Mouse (Mus musculus) midbrain, embryonic 10.5 days (tissue): ENCODE results near the gene Cd52. TPM values are rescaled to one million over a fixed set of nuclear protein-coding genes. Genes with fewer than 3 reads are reported as not detected.
A peak's percentile ranks its signal among the peaks of the same experiment; 100 is the strongest.

Experiments used
- DNase-seq: peaks from one replicate; pipeline ENCODE4 v3.0.0-alpha.2; 2017; ENCODE audit warnings: low spot score
- H3K27ac ChIP-seq: fragments of 300-500 bp; sonication (generic); replicated peaks from 2 replicates; pipeline ENCODE4 v1.5.1; 2016; ENCODE audit warnings: mild to moderate bottlenecking
- H3K27me3 ChIP-seq: fragments of 300-500 bp; sonication (generic); 2 replicates; pipeline ENCODE4 v1.6.1; 2016; ENCODE audit warnings: low read depth, mild to moderate bottlenecking; ENCODE audit not compliant: poor library complexity, severe bottlenecking
- H3K36me3 ChIP-seq: fragments of 300-500 bp; sonication (generic); 2 replicates; pipeline ENCODE4 v1.6.1; 2016; ENCODE audit warnings: mild to moderate bottlenecking, moderate library complexity
- H3K4me1 ChIP-seq: fragments of 300-500 bp; sonication (generic); 2 replicates; pipeline ENCODE4 v1.6.1; 2016
- H3K4me3 ChIP-seq: fragments of 300-500 bp; sonication (generic); 2 replicates; pipeline ENCODE4 v1.5.1; 2016; ENCODE audit warnings: mild to moderate bottlenecking, moderate library complexity
- H3K9me3 ChIP-seq: fragments of 300-500 bp; sonication (generic); replicated peaks from 2 replicates; pipeline ENCODE4 v1.6.1; 2016; ENCODE audit warnings: mild to moderate bottlenecking
- WGBS: fragments of 180-500 bp; shearing (Covaris S2); methylation state at CpG from one replicate; pipeline ENCODE4 v1.1.7; 2016; 5-methylcytosine and 5-hydroxymethylcytosine counted together
- polyA plus RNA-seq: library from polyadenylated mRNA; unstranded; fragments of >200 nt; fragmentation: Nextera tagmentation; extraction: Ambion mirVana; gene quantifications from 2 replicates; pipeline ENCODE4 v1.2.1, GENCODE M21; 2016

Cd52 gene
- polyA plus RNA-seq, 1 experiment from 2014 or later, result 5.1 TPM

DNA sequence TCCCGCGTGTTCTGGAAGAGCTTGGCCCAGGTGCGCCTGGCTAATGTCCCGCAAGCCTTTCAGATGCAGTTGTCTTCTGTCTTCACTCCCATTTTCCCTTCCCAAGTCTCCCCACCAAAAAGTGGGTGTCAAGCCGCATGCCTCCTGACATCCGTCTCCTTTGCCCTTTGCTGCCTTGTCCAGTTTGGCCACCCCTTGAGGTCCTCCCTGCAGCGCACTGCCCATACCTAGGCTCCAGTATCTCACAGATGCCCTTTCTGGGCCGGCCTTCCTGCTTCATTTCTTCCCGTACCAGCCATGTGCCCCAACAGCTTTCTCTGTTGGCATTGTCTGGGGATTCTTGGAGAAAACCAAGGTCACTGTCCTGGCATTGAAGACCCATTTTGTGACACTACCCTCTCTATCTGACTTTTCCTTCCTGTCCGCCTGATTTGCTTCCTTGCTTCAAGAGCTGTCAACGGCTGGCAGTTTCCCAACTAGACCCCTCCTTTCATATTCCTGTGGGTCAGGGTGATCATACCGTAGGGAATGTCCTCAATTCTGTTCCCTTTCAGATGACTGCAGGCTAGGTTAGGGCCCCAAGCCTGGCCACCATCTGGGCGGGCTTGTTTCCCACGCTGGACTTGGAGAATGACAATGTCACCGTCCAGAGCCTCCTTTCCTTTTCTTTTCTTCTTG is 30.6 kb upstream of the Cd52 start:
- Histone ChIP-seq H3K4me3 (no peak overlapping the region), H3K4me1 (peaks cover 47% of the 10 kb centered on the region), H3K27me3 (no peaks in the 10 kb centered on the region), H3K36me3 (peaks cover 10% of the 10 kb centered on the region), H3K9me3 (no peaks in the 10 kb centered on the region), H3K27ac (no peak overlapping the region)
- DNase-seq, result no peak
- 88% methylated on average over 15 of the region's 15 CpGs for WGBS

DNA sequence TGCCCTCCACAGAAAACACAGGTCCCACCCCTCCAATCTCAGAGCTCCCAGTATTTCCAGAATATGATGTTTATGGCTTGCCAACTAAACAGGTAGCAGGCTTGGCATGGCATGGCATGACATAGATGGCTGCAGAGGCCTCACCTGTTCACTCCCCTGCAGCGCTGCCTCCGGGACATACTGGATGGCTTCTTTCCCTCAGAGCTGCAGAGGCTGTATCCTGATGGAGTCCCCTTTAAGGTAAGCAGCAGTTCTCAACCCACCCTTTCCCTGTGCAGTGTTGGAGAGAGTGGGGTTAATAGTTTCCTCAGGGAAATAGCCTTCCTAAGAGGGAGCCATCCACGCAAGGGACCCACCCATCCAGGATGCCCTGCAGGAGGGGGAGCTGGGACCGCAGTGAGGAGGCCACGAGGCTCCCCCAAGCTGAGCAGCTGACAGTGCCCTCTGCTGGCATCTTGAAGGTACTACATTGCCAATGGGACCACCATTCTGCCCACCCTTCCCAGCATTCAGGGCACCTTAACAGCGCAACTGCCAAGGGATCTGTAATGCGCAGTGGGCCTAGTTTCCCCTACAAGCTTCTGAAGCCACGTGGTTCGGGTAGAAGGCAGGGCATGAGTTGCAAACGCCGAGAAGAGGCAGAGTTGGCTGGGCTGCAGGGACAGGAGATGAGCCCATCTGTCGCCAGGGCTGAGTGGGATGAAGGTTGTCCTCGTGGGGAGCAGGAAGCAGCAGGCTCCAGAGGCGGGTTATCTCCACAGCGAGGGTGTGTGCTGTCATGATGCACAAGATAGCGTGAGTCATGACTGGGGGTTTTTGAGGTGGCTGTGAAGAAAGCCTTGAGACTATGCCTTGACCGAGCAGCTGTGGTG is 29.0 kb upstream of the Cd52 start:
- no peaks in the 10 kb centered on the region for H3K9me3 ChIP-seq
- peak overlapping the region; percentile 17; the same call in 1 of the 2 replicates for H3K27ac ChIP-seq
- DNase-seq, result peak; percentile 70
- H3K4me3 ChIP-seq, result peak overlapping the region; percentile 12; the same call in 1 of the 2 replicates
- peaks cover 45% of the 10 kb centered on the region for H3K4me1 ChIP-seq
- H3K36me3 ChIP-seq, result 0 out of 2 replicates have a peak, but pooled peaks cover 5% of the 10 kb centered on the region
- H3K27me3 ChIP-seq, result no peaks in the 10 kb centered on the region
- WGBS, result 30% methylated on average over 17 of the region's 17 CpGs

DNA sequence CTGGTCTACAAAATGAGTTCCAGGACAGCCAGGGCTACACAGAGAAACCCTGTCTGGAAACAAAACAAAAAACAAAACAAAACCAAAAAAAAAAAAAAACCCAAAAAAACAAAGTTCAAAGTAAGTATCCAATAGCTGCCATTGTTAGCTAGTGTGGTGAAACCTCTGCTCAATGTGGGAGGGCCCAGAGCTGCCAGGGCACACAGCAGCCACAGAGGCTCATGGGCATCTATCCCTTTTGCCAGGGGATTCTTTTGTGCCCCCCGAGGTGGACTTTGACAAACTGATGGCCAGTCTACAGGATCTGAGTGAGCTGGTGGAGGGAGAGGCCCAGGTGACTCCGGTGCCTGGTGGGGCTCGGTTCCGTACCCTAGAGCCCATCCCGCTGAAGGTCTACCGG is 28.3 kb upstream of the Cd52 start:
- WGBS, result 95% methylated on average over 6 of the region's 6 CpGs
- H3K4me3 ChIP-seq, result no peak overlapping the region
- H3K4me1 ChIP-seq, result peaks cover 46% of the 10 kb centered on the region
- no peaks in the 10 kb centered on the region for H3K9me3 ChIP-seq
- H3K36me3 ChIP-seq, result 0 out of 2 replicates have a peak, but pooled peaks cover 5% of the 10 kb centered on the region
- DNase-seq, result no peak
- no peak overlapping the region for H3K27ac ChIP-seq
- H3K27me3 ChIP-seq, result no peaks in the 10 kb centered on the region

DNA sequence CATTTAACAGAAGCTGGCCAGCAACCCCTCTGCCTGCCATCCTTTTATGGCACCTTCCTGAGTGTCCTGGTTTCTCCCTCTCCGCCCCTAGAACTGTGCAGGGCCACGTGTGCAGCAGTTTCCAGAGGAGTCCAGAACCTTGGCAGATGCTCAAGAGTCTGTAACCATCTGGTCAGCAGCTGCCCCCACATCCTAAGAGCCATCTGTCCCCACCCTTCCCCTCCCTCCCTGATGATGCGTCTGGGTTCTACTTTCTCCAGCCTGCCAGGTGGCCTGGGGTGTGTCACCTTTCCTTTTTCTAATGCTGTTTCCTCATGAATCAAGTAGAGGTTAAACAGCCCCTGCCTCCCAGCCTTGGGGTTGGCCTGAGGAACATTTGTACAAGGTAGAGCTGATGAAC is 27.4 kb upstream of the Cd52 start:
- DNase-seq, result no peak
- WGBS, result 60% methylated on average over 3 of the region's 3 CpGs

DNA sequence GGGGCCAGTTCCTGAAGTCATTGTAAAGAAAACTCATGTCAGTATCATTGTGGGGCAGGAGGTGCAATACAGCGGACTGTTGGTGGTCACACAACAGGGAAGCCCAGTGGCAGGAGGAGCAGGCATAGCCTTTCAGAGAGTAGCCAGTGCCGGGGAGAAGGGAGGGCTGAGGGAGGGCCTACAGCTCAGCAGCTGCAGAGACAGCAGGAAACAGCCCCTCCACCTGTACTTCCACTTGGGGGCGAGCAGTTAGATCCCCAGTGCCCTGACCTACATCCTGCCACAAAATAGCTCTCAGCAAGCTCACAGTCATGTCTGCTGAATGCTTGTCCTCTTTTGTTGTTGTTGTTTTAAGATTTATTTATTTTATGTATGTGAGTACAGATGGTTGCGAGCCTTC is 26.7 kb upstream of the Cd52 start:
- no peak for DNase-seq
- Histone ChIP-seq H3K4me1 (peaks cover 33% of the 10 kb centered on the region), H3K27ac (0 out of 2 replicates have a peak overlapping the region, but pooled peaks have one; percentile 15)

More for the DNA sequence above, 27.4 kb upstream of the Cd52 start:
- Histone ChIP-seq H3K27me3 (no peaks in the 10 kb centered on the region), H3K4me1 (peaks cover 40% of the 10 kb centered on the region), H3K9me3 (no peaks in the 10 kb centered on the region), H3K36me3 (0 out of 2 replicates have a peak, but pooled peaks cover 5% of the 10 kb centered on the region), H3K4me3 (no peak overlapping the region), H3K27ac (no peak overlapping the region)

DNA sequence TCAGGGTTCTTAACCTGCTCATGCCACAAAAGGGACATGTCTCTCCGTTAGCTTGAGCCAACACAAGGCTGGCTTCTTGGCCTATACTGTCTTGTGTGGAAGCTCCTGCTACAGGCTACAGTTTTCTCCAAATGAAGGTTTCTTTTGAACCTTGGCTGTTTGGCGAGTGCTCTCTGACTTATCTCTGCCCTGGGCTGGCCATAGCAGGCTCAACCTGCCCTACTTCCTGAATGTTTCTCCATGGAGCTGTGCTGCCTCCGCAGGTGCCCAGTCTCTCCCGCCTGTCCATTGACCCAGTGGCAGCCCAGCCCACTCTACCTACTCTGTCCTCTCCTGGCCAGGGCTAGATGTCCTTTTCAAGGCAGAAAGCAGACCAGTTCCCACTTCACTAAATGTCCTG is 26.0 kb upstream of the Cd52 start:
- DNase-seq, result no peak
- Histone ChIP-seq H3K36me3 (no peaks in the 10 kb centered on the region), H3K27ac (peak overlapping the region; percentile 17; the same call in 1 of the 2 replicates), H3K9me3 (no peaks in the 10 kb centered on the region), H3K4me3 (no peak overlapping the region), H3K4me1 (peaks cover 30% of the 10 kb centered on the region), H3K27me3 (no peaks in the 10 kb centered on the region)
- WGBS, result 89% methylated on average over 4 of the region's 4 CpGs

More for the DNA sequence above, 26.7 kb upstream of the Cd52 start:
- H3K4me3 ChIP-seq, result no peak overlapping the region
- 58% methylated on average over 4 of the region's 4 CpGs for WGBS
- H3K9me3 ChIP-seq, result no peaks in the 10 kb centered on the region
- no peaks in the 10 kb centered on the region for H3K27me3 ChIP-seq
- H3K36me3 ChIP-seq, result 0 out of 2 replicates have a peak, but pooled peaks cover 5% of the 10 kb centered on the region

DNA sequence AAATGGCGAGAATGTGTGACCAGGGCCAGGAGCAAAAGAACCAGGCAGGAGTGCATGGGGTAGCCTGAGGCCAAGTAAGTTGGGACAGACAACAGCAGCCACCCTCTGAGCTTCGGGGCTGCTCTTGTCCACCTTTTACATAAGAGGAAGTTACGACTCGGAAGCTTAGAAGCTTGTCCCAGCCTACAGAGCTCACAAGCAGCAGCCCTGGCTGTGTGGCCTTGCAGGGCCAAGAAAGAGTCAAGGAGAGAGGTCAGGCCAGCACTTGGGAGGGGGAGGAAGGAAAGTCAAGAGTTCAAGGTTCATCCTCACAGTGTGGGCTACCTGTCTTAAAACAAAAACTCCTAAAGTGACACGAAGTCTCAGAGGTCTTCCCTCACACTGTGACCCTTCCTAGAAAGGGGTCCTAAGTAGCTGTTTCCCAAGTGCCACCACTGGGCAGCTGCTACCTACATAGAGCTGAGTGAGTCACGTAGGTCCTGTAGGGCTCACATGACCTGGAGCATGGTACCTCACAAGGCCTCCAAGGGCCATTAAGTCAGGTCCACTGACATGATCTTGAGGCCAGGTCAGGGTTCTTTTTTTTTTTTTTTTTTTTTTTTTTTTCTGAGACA is 25.4 kb upstream of the Cd52 start:
- Histone ChIP-seq H3K9me3 (no peaks in the 10 kb centered on the region), H3K27ac (0 out of 2 replicates have a peak overlapping the region, but pooled peaks have one; percentile 50), H3K27me3 (no peaks in the 10 kb centered on the region), H3K4me3 (no peak overlapping the region), H3K4me1 (peaks cover 34% of the 10 kb centered on the region), H3K36me3 (no peaks in the 10 kb centered on the region)
- DNase-seq, result no peak
- WGBS, result 85% methylated on average over 6 of the region's 6 CpGs

DNA sequence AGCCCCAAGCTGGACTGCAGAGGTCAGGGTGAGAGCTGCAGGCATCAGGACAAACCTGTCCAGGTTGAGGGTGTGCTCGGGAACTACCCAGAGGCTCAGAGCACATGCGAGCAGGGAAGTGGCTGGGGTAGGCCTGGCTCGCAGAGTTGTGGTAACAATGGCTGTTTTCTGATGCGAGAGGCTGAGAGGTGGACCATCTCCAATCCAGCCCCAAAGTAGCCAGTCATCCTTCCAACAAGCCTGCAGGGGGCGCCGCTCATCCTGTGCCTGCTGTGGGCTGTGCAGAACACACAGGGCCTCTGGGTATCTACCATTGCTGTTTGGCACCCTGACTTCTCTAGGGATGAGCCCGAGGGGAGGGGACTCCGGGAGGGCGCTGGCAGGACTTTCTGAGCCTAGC is 24.8 kb upstream of the Cd52 start:
- peak; percentile 37 for DNase-seq
- peaks cover 34% of the 10 kb centered on the region for H3K4me1 ChIP-seq
- 66% methylated on average over 9 of the region's 9 CpGs for WGBS

DNA sequence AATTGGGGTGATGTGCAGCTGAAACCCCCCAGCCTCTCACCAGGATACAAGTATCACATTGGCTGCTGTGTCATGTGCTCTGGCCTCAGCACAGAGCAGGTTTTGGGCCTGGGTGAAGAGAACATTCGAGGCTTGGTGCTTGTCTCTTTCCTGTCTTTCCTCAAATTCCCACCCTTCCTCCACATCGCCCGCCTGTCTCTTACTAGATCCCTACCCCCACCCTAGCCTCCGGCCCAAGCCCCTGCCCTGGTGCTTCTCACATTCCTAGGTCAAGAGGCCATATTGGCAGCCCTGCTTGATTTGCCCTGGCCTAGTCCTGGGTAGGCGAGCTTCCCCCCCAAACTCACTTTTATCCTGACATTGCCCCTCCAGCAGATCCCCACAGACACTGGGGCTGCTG is 24.2 kb upstream of the Cd52 start:
- Histone ChIP-seq H3K9me3 (no peaks in the 10 kb centered on the region), H3K4me1 (peaks cover 31% of the 10 kb centered on the region), H3K4me3 (no peak overlapping the region), H3K27ac (peak overlapping the region; percentile 50), H3K36me3 (no peaks in the 10 kb centered on the region), H3K27me3 (no peaks in the 10 kb centered on the region)
- WGBS, result 80% methylated on average over 5 of the region's 5 CpGs
- DNase-seq, result no peak

More for the DNA sequence above, 24.8 kb upstream of the Cd52 start:
- Histone ChIP-seq H3K4me3 (no peak overlapping the region), H3K36me3 (no peaks in the 10 kb centered on the region), H3K27ac (peak overlapping the region; percentile 50), H3K9me3 (no peaks in the 10 kb centered on the region), H3K27me3 (no peaks in the 10 kb centered on the region)

DNA sequence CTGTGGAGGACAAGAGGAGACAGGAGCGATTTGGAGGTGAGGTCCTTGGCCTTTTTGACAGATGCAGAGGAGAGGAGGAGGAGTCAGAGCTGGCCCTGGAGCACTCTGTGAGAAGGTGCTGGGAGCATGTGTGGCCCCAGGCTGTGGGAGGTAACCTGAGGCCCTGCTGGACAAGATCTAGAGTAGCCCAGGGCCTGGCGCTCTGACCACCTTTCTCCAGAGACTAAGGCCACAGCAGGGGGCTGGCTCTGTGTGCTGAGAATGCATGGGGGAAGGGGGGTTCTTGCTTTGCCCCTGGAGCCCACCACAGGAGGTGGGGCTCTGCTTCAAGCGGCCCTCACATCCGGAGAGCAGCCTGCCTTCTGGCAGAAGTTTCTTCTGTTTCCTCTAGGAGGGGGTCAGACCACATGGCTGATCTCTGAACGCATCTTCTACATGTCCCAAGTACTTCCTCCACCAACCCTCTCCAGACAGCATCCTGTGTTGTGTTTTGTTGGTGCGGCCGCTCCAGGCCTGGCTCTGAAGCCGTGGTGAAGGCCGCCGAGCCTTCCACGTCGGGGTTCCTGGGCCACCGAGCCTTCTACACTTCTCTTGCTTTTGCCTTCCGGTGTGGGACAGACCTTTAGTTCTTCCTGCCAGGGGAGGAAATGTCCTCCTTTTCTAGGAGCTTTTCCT is 23.4 kb upstream of the Cd52 start:
- no peaks in the 10 kb centered on the region for H3K36me3 ChIP-seq
- H3K4me3 ChIP-seq, result no peak overlapping the region
- H3K27me3 ChIP-seq, result no peaks in the 10 kb centered on the region
- H3K27ac ChIP-seq, result peak overlapping the region; percentile 50
- no peaks in the 10 kb centered on the region for H3K9me3 ChIP-seq
- H3K4me1 ChIP-seq, result peaks cover 34% of the 10 kb centered on the region
- 77% methylated on average over 14 of the region's 14 CpGs for WGBS
- no peak for DNase-seq

DNA sequence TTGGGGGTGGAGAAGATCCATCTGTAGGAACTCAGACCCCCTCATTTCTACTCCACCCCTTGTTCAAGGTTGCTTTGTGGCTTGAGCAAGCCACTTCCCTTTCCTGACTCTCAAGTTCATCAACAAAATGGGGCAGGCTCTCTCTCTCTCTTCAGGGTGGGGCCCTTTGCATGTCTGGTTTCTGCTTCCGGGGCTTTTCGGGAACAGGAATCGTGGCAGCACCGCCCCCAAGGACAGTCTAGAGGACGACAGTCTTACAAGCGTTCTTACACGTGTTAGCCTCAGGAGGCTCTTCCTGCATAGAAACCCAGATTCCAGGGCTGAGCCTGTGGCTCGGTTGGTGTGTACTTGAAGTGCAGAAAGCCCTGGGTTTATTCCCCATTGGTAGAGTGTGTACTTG is 22.1 kb upstream of the Cd52 start:
- no peak for DNase-seq
- no peak overlapping the region for H3K27ac ChIP-seq
- H3K9me3 ChIP-seq, result no peaks in the 10 kb centered on the region
- 82% methylated on average over 8 of the region's 8 CpGs for WGBS
- H3K36me3 ChIP-seq, result no peaks in the 10 kb centered on the region
- no peaks in the 10 kb centered on the region for H3K27me3 ChIP-seq
- H3K4me3 ChIP-seq, result no peak overlapping the region
- peaks cover 46% of the 10 kb centered on the region for H3K4me1 ChIP-seq

DNA sequence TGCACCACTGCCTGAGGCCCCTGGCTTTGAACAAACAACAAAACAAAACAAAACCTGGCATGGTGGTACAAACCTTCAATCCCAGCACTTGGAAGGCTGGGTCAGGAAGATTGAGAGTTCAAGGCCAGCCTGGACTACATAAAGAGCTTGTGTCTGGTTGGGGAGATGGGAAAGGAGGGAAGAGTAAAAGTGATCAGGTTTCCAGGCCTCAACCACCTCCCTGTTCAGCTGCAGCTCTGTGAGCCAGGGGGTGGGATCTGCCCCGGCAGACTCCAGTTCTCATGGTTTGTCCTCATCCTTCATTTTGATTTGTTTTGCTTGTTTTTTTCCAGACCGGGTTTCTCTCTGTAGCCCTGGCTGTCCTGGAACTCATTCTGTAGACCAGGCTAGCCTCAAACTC is 21.6 kb upstream of the Cd52 start:
- no peaks in the 10 kb centered on the region for H3K36me3 ChIP-seq
- no peak for DNase-seq
- no peaks in the 10 kb centered on the region for H3K9me3 ChIP-seq
- H3K27me3 ChIP-seq, result no peaks in the 10 kb centered on the region
- H3K4me1 ChIP-seq, result peaks cover 45% of the 10 kb centered on the region
- no peak overlapping the region for H3K27ac ChIP-seq
- H3K4me3 ChIP-seq, result no peak overlapping the region
- 90% methylated on average over 2 of the region's 2 CpGs for WGBS
